Mouse (Mus musculus): ENCODE results near the gene Fbxl22.

GRCm38 (mm10) chr9:66562215-66562614, 47.8 kb upstream of the Fbxl22 start:
- TF ChIP-seq POLR2A (IDR thresholded peaks at IDR 0.05; ENCODE audit: insufficient read length, low read depth) (no peak), E2F4 (IDR thresholded peaks at IDR 0.05; ENCODE audit: insufficient read depth) (no peak), USF1 (IDR thresholded peaks at IDR 0.05; ENCODE audit: low read depth) (no peak), MYOG (IDR thresholded peaks at IDR 0.05; ENCODE audit: control insufficient read depth in 1 of 3, insufficient read depth in 1 of 3, insufficient read length in 2 of 3, low read depth in 2 of 3) (no peak), MYOD1 (IDR thresholded peaks at IDR 0.05; ENCODE audit: control insufficient read depth in 1 of 3, insufficient read length in 2 of 3, low read depth in 2 of 3) (no peak), MAX (IDR thresholded peaks at IDR 0.05; ENCODE audit: low read depth) (no peak), TCF12 (IDR thresholded peaks at IDR 0.05; ENCODE audit: insufficient read depth, poor library complexity, severe bottlenecking) (no peak), REST (IDR thresholded peaks at IDR 0.05; ENCODE audit: insufficient read depth, insufficient read length) (no peak), CEBPB (IDR thresholded peaks at IDR 0.05; ENCODE audit: insufficient read depth, poor library complexity, severe bottlenecking) (no peak), SRF (IDR thresholded peaks at IDR 0.05; ENCODE audit: control insufficient read depth, insufficient read length, low read depth) (no peak), POLR2AphosphoS2 (IDR thresholded peaks at IDR 0.05; ENCODE audit: insufficient read length, low read depth) (no peak)
